Mouse (Mus musculus) myocyte (in vitro differentiated cells): ENCODE results near the gene Trim59.

Experiments
- MAX ChIP-seq: IDR thresholded peaks from one replicate; pipeline ENCODE4 v1.6.1; 2011; ENCODE audit warnings: low read depth, mild to moderate bottlenecking, control low read depth
- POLR2A ChIP-seq: IDR thresholded peaks from one replicate; pipeline ENCODE4 v1.6.1; 2011; ENCODE audit warnings: low read depth, mild to moderate bottlenecking, control low read depth, moderate library complexity; ENCODE audit not compliant: insufficient read length
- REST ChIP-seq: IDR thresholded peaks from one replicate; pipeline ENCODE4 v1.6.1; 2011; ENCODE audit warnings: mild to moderate bottlenecking, control low read depth, moderate library complexity; ENCODE audit not compliant: insufficient read depth, insufficient read length

GRCm38 (mm10) chr3:69026133-69026783 is 18.3 kb downstream of the Trim59 start:
- TF ChIP-seq MAX, result no peak
- no peak for TF ChIP-seq POLR2A
- TF ChIP-seq REST, result no peak
